15 mouse cellular contexts compared by ENCODE assay signal in genomic region chr7:64076764-64077360, GRCm38 (mm10).
DNase-seq lines count a peak whose midpoint lies in the region; ATAC-seq lines count a peak whose summit lies in the region.
"Had no signal": no experiment of that assay in that cellular context is flagged by ENCODE, and none has a peak within 500 bp of the region (broad histone marks: within the 10 kb centered on the region; RNA-seq: fewer than 3 reads in every experiment).

No protein-coding gene starts in this region.

- no peak overlapping the region for H3K4me3 ChIP-seq in liver, embryonic 11.5 days (ENCODE audit: low read depth, low read length)
- no peak overlapping the region for H3K4me3 ChIP-seq in forebrain, embryonic 12.5 days (replicated peaks)
- H3K4me3 ChIP-seq: embryonic facial prominence, embryonic 13.5 days; forebrain, embryonic 10.5 days; limb, embryonic 12.5 days; myocyte had no signal

- no peaks in the 10 kb centered on the region for H3K4me1 ChIP-seq in liver, embryonic 11.5 days (replicated peaks; ENCODE audit: control insufficient read depth, insufficient read depth, low read length)
- no peaks in the 10 kb centered on the region for H3K4me1 ChIP-seq in forebrain, embryonic 12.5 days
- H3K4me1 ChIP-seq: embryonic facial prominence, embryonic 13.5 days; forebrain, embryonic 10.5 days; limb, embryonic 12.5 days had no signal

- H3K4me2 ChIP-seq in liver, embryonic 11.5 days: no peak overlapping the region
- H3K4me2 ChIP-seq in forebrain, embryonic 12.5 days: no peak overlapping the region
- H3K4me2 ChIP-seq: embryonic facial prominence, embryonic 13.5 days; limb, embryonic 12.5 days had no signal

- WGBS in liver, embryonic 11.5 days: 76% methylated on average over 4 of the region's 4 CpGs
- 88% methylated on average over 4 of the region's 4 CpGs for WGBS in forebrain, embryonic 12.5 days

- no peaks in the 10 kb centered on the region for H3K27me3 ChIP-seq in liver, embryonic 11.5 days (replicated peaks; ENCODE audit: control insufficient read depth, insufficient read depth, low read length)
- no peaks in the 10 kb centered on the region for H3K27me3 ChIP-seq in forebrain, embryonic 12.5 days
- H3K27me3 ChIP-seq: embryonic facial prominence, embryonic 13.5 days; limb, embryonic 12.5 days had no signal

- no peak overlapping the region for H3K9ac ChIP-seq in liver, embryonic 11.5 days (ENCODE audit: low read depth, low read length)
- H3K9ac ChIP-seq in forebrain, embryonic 12.5 days: no peak overlapping the region
- H3K9ac ChIP-seq: embryonic facial prominence, embryonic 13.5 days; limb, embryonic 12.5 days had no signal

- H3K9me3 ChIP-seq in liver, embryonic 11.5 days (ENCODE audit: control insufficient read depth, low read length): no peaks in the 10 kb centered on the region
- H3K9me3 ChIP-seq in forebrain, embryonic 12.5 days: no peaks in the 10 kb centered on the region
- H3K9me3 ChIP-seq: embryonic facial prominence, embryonic 13.5 days; limb, embryonic 12.5 days had no signal

- ATAC-seq in liver, embryonic 11.5 days (replicated peaks; ENCODE audit: low FRiP score): no peak
- no peak for ATAC-seq in forebrain, embryonic 12.5 days (ENCODE audit: low FRiP score)
- ATAC-seq: hindbrain, embryonic 16.5 days had no signal

- H3K27ac ChIP-seq in liver, embryonic 11.5 days (ENCODE audit: low read depth, low read length): no peak overlapping the region
- H3K27ac ChIP-seq in forebrain, embryonic 12.5 days: no peak overlapping the region
- H3K27ac ChIP-seq: embryonic facial prominence, embryonic 13.5 days; forebrain, embryonic 10.5 days; limb, embryonic 12.5 days had no signal

- no peaks in the 10 kb centered on the region for H3K36me3 ChIP-seq in liver, embryonic 11.5 days (ENCODE audit: control insufficient read depth, insufficient read depth, low read length)
- H3K36me3 ChIP-seq in forebrain, embryonic 12.5 days (replicated peaks): no peaks in the 10 kb centered on the region
- H3K36me3 ChIP-seq: embryonic facial prominence, embryonic 13.5 days; forebrain, embryonic 10.5 days; limb, embryonic 12.5 days had no signal

- peak; percentile 3 for DNase-seq in heart, postnatal 4 days
- no peak for DNase-seq in heart, adult 18-20 months
- peak; percentile 9 to 53 for DNase-seq in spleen, postnatal 4 days (ENCODE audit: low spot score in 2 of 2)
- no peak for DNase-seq in spleen, adult 12 weeks (ENCODE audit: low spot score)
- peak; percentile 26 for DNase-seq in liver, embryonic 11.5 days (ENCODE audit: low spot score)
- peak; percentile 11 for DNase-seq in thymus, postnatal 25 days
- no peak for DNase-seq in adrenal gland, postnatal 10 days
- DNase-seq: adrenal gland, postnatal 25 days; layer of hippocampus, adult 9-11 months had no signal

Comparison
In these comparisons a context has a peak if more than half of its experiments do, and no peak if none do; other contexts are left out.
1. DNase-seq: peak in heart, postnatal 4 days (single experiment), spleen, postnatal 4 days (2 of 2), liver, embryonic 11.5 days (single experiment) and thymus, postnatal 25 days (single experiment); none in heart, adult 18-20 months (0 of 2), spleen, adult 12 weeks (single experiment) and adrenal gland, postnatal 10 days (single experiment).